Mouse (Mus musculus) left cerebral cortex, adult 9 months (tissue): ENCODE data around the gene Macrod2.

Experiments
- DNase-seq, 2 experiments: peaks; one replicate each; pipeline ENCODE4 v3.0.0; 2022; ENCODE audit warnings: low spot score in 2 of 2

Macrod2 gene

GRCm38 (mm10) chr2:140570874-140571273 is 175.8 kb downstream of the Macrod2 start:
- DNase-seq, result no peak

GRCm38 (mm10) chr2:140592537-140593261 is 197.6 kb downstream of the Macrod2 start:
- DNase-seq, result no peak

- no peak for DNase-seq
Measured at GRCm38 (mm10) chr2:140596906-140597305, 201.8 kb downstream of the Macrod2 start.

GRCm38 (mm10) chr2:140615451-140615850 is 220.3 kb downstream of the Macrod2 start:
- no peak for DNase-seq

GRCm38 (mm10) chr2:140621730-140622337 is 226.7 kb downstream of the Macrod2 start:
- DNase-seq, result no peak

GRCm38 (mm10) chr2:140653481-140653880 is 258.4 kb downstream of the Macrod2 start:
- no peak for DNase-seq

GRCm38 (mm10) chr2:140653978-140654377 is 258.9 kb downstream of the Macrod2 start:
- no peak for DNase-seq

- DNase-seq, result no peak
Measured at GRCm38 (mm10) chr2:140662673-140663072, 267.6 kb downstream of the Macrod2 start.

GRCm38 (mm10) chr2:140664381-140664780 is 269.3 kb downstream of the Macrod2 start:
- DNase-seq, result no peak

- no peak for DNase-seq
Measured at GRCm38 (mm10) chr2:140666846-140667245, 271.7 kb downstream of the Macrod2 start.

GRCm38 (mm10) chr2:140667261-140668047 is 272.3 kb downstream of the Macrod2 start:
- DNase-seq, result no peak

GRCm38 (mm10) chr2:140668311-140668710 is 273.2 kb downstream of the Macrod2 start:
- DNase-seq, result peak; percentile 47 to 87

GRCm38 (mm10) chr2:140669081-140669480 is 274.0 kb downstream of the Macrod2 start:
- no peak for DNase-seq

GRCm38 (mm10) chr2:140669786-140670185 is 274.7 kb downstream of the Macrod2 start:
- DNase-seq, result no peak

- peak; percentile 30 to 68 for DNase-seq
Measured at GRCm38 (mm10) chr2:140670457-140670856, 275.3 kb downstream of the Macrod2 start.

GRCm38 (mm10) chr2:140670963-140671702 is 276.0 kb downstream of the Macrod2 start, which contains the start of gene Flrt3:
Gene Flrt3, minus strand, starts transcription at chr2:140671469.
- peak; percentile 92 to 98 for DNase-seq

- no peak for DNase-seq
Measured at GRCm38 (mm10) chr2:140673466-140673865, 278.4 kb downstream of the Macrod2 start.

- DNase-seq, result no peak
Measured at GRCm38 (mm10) chr2:140676728-140677127, 281.6 kb downstream of the Macrod2 start.

GRCm38 (mm10) chr2:140690906-140691305 is 295.8 kb downstream of the Macrod2 start:
- no peak for DNase-seq

- no peak for DNase-seq
Measured at GRCm38 (mm10) chr2:140691403-140691802, 296.3 kb downstream of the Macrod2 start.

GRCm38 (mm10) chr2:140692461-140692860 is 297.4 kb downstream of the Macrod2 start:
- DNase-seq, result no peak

GRCm38 (mm10) chr2:140693845-140694244 is 298.7 kb downstream of the Macrod2 start:
- no peak for DNase-seq
